Mouse (Mus musculus): Measurements from ENCODE around the gene Rbm6. TPM values are rescaled to one million over a fixed set of nuclear protein-coding genes. Genes with fewer than 3 reads are reported as not detected.

The Rbm6 gene
- polyA plus RNA-seq, 1 experiment, result 19.0 TPM

DNA sequence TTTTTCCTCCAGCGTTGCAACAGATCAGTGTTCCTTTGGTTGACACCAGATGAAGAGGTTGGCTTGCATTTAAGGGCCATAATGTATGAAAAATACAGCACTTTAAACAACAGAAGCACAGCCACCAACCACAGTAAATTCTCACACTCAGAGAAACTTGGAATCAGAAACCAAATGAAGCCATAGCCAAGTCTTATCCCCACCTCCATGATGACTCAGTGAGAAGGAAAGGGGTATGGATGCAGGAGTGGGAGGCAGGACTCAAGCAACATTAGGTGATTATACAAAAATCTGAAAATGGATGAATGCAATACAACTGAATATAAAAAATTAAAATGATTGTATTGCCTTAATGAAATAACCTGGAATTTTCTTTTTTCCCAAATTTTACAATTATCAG, 34.2 kb downstream of the Rbm6 start:
- Histone ChIP-seq H3K4me3 (replicated peaks; ENCODE audit: extremely low read depth, low read depth, low read length) (no peak overlapping the region), H3K4me1 (ENCODE audit: control insufficient read depth, insufficient read depth, low read length) (no peaks in the 10 kb centered on the region)
- DNase-seq, result no peak
- 91% methylated on average over 1 of the region's 1 CpGs for WGBS
- no peak for TF ChIP-seq POLR2A (IDR thresholded peaks at IDR 0.05; ENCODE audit: borderline replicate concordance, extremely low read depth, low read depth, low read length)
- no peak for TF ChIP-seq CTCF (IDR thresholded peaks at IDR 0.05; ENCODE audit: insufficient read depth, low read length)

DNA sequence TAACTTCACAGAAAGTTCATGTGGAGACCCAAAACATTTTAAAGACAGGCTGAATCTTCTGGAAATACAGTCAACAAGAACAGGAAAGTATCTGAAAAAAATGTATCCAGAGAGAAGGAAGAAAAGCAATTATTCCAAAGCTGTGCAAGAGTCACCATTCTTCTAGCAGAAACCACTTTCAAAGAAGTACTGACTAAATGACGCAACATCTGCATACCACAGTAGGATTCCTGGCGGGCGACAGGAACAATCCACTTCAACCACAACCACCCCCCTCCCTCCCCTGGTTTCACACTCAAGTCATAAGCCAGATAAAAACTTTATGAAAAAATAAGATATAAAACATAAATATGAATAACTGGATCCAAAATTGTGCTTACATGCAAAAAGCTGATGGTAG, 39.2 kb downstream of the Rbm6 start:
- peak; percentile 32 for DNase-seq

DNA sequence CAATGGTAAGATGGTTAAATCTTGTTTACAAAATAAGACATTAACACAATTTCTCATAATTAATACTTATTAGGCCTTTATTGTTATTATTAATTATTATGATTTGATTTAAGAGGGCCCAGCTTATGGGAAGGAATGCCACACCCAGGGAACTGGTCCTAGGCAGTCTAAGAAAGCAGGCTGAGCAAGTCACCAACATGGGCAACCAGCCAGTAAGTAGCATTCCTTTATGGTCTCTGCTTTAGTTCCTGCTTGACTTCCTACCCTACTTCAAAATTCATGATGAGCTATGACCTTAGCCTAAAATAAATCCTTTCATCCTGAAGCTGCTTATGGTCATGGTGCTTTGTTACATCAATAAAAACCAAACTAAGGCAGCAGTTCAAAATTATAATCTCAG, 41.3 kb downstream of the Rbm6 start:
- TF ChIP-seq POLR2A (IDR thresholded peaks at IDR 0.05; ENCODE audit: borderline replicate concordance, extremely low read depth, low read depth, low read length) (no peak), CTCF (IDR thresholded peaks at IDR 0.05; ENCODE audit: insufficient read depth, low read length) (no peak)
- Histone ChIP-seq H3K4me1 (ENCODE audit: control insufficient read depth, insufficient read depth, low read length) (peaks cover 2% of the 10 kb centered on the region; the same call in 1 of the 2 replicates), H3K4me3 (replicated peaks; ENCODE audit: extremely low read depth, low read depth, low read length) (no peak overlapping the region)
- no peak for DNase-seq

More for the DNA sequence above, 39.2 kb downstream of the Rbm6 start:
- peaks cover 2% of the 10 kb centered on the region; the same call in 1 of the 2 replicates for H3K4me1 ChIP-seq (ENCODE audit: control insufficient read depth, insufficient read depth, low read length)
- 54% methylated on average over 3 of the region's 3 CpGs for WGBS
- TF ChIP-seq CTCF (IDR thresholded peaks at IDR 0.05; ENCODE audit: insufficient read depth, low read length), result no peak
- no peak for TF ChIP-seq POLR2A (IDR thresholded peaks at IDR 0.05; ENCODE audit: borderline replicate concordance, extremely low read depth, low read depth, low read length)
- H3K4me3 ChIP-seq (replicated peaks; ENCODE audit: extremely low read depth, low read depth, low read length), result no peak overlapping the region

DNA sequence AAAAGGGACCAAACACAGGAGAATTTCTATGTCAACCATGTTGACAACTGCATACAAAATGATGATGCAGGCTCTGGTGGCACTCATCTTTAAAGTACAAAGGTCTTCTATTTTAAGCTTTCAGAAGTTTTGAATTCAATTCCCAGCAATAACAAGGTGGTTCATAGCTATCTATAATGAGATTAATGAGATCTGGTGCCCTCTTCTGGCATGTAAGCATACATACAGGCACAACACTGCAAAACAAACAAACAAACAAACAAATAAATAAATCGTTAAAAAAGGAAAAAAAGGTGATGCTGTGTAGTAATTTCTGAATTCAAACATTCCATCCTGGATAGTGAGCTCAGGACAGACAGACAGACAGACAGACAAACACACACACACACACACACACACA, 60.9 kb downstream of the Rbm6 start:
- TF ChIP-seq POLR2A (IDR thresholded peaks at IDR 0.05; ENCODE audit: borderline replicate concordance, extremely low read depth, low read depth, low read length), result no peak
- TF ChIP-seq CTCF (IDR thresholded peaks at IDR 0.05; ENCODE audit: insufficient read depth, low read length), result no peak
- no peak for DNase-seq
- 86% methylated on average over 1 of the region's 1 CpGs for WGBS

GRCm38 (mm10) chr9:107810985-107811384, 62.1 kb downstream of the Rbm6 start:
- WGBS, result 92% methylated on average over 2 of the region's 2 CpGs
- no peak for DNase-seq
- H3K4me3 ChIP-seq (replicated peaks; ENCODE audit: extremely low read depth, low read depth, low read length), result no peak overlapping the region
- H3K4me1 ChIP-seq (ENCODE audit: control insufficient read depth, insufficient read depth, low read length), result no peaks in the 10 kb centered on the region
- no peak for TF ChIP-seq CTCF (IDR thresholded peaks at IDR 0.05; ENCODE audit: insufficient read depth, low read length)
- TF ChIP-seq POLR2A (IDR thresholded peaks at IDR 0.05; ENCODE audit: borderline replicate concordance, extremely low read depth, low read depth, low read length), result no peak

More for the DNA sequence above, 60.9 kb downstream of the Rbm6 start:
- H3K4me3 ChIP-seq (replicated peaks; ENCODE audit: extremely low read depth, low read depth, low read length), result no peak overlapping the region
- no peaks in the 10 kb centered on the region for H3K4me1 ChIP-seq (ENCODE audit: control insufficient read depth, insufficient read depth, low read length)

GRCm38 (mm10) chr9:107791714-107792113, 81.3 kb downstream of the Rbm6 start:
- Histone ChIP-seq H3K4me3 (replicated peaks; ENCODE audit: extremely low read depth, low read depth, low read length) (no peak overlapping the region), H3K4me1 (ENCODE audit: control insufficient read depth, insufficient read depth, low read length) (no peaks in the 10 kb centered on the region)
- TF ChIP-seq POLR2A (IDR thresholded peaks at IDR 0.05; ENCODE audit: borderline replicate concordance, extremely low read depth, low read depth, low read length) (no peak), CTCF (IDR thresholded peaks at IDR 0.05; ENCODE audit: insufficient read depth, low read length) (no peak)
- DNase-seq, result no peak
- 64% methylated on average over 6 of the region's 6 CpGs for WGBS

DNA sequence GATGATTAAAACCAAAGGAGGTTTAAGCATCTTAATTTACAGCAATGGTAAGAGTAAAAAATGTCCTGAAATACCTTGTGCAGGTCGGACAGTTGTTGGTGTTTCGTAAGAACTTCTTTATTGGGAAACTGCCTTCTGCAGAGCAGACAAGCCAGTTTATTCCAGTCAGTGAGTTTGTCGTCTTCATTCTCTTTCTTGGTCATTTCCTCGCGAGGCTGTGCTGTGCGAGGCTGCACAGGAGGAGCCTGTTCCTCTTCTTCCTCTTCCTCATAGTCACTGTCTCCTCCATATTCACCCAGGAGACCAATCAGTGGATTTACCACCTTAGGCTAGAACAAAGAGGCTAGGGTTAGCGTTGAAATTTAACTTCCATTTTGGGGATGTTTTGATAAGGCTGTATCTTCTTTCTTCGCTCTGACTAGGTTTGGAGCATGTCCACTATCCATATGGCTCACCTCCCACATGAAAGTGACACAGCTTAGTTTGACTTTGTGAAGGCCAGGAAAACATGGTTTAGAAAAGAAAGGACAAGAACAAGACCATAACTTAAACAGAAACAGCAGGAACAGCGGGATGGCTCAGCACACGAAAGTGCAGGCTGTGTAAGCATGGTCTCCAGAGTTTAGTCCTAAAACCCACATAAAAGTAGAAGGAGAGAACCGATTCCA, 90.4 kb downstream of the Rbm6 start:
- DNase-seq, result no peak
- no peak for TF ChIP-seq CTCF (IDR thresholded peaks at IDR 0.05; ENCODE audit: insufficient read depth, low read length)
- Histone ChIP-seq H3K4me1 (ENCODE audit: control insufficient read depth, insufficient read depth, low read length) (no peaks in the 10 kb centered on the region), H3K4me3 (replicated peaks; ENCODE audit: extremely low read depth, low read depth, low read length) (no peak overlapping the region)
- 89% methylated on average over 11 of the region's 11 CpGs for WGBS

DNA sequence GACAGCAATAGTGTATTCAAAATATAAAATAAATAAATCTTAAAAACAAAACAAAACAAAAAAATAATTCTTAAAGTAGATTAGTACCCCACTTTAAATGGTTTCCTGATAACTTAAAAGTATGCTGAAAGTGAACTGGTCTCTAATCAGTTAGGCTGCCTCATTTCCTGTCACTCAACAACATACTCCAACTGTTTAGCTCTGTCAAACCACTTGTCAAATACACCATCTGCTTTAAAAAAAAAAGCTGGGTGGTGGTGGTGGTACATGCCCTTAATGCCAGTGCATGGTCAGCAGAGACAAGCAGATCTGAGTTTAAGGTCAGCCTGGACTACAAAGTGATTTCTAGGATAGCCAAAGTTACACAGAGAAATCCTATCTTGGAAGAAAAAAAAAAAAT, 96.2 kb downstream of the Rbm6 start:
- no peaks in the 10 kb centered on the region for H3K4me1 ChIP-seq (ENCODE audit: control insufficient read depth, insufficient read depth, low read length)
- no peak overlapping the region for H3K4me3 ChIP-seq (replicated peaks; ENCODE audit: extremely low read depth, low read depth, low read length)
- TF ChIP-seq POLR2A (IDR thresholded peaks at IDR 0.05; ENCODE audit: borderline replicate concordance, extremely low read depth, low read depth, low read length), result no peak
- no peak for TF ChIP-seq CTCF (IDR thresholded peaks at IDR 0.05; ENCODE audit: insufficient read depth, low read length)
- DNase-seq, result no peak

GRCm38 (mm10) chr9:107774411-107774810, 98.6 kb downstream of the Rbm6 start:
- Histone ChIP-seq H3K4me1 (ENCODE audit: control insufficient read depth, insufficient read depth, low read length) (peaks cover 5% of the 10 kb centered on the region), H3K4me3 (replicated peaks; ENCODE audit: extremely low read depth, low read depth, low read length) (no peak overlapping the region)
- no peak for DNase-seq
- 95% methylated on average over 3 of the region's 3 CpGs for WGBS
- no peak for TF ChIP-seq POLR2A (IDR thresholded peaks at IDR 0.05; ENCODE audit: borderline replicate concordance, extremely low read depth, low read depth, low read length)
- no peak for TF ChIP-seq CTCF (IDR thresholded peaks at IDR 0.05; ENCODE audit: insufficient read depth, low read length)

- 67% methylated on average over 2 of the region's 2 CpGs for WGBS
- no peak for DNase-seq
- Histone ChIP-seq H3K4me3 (replicated peaks; ENCODE audit: extremely low read depth, low read depth, low read length) (no peak overlapping the region), H3K4me1 (ENCODE audit: control insufficient read depth, insufficient read depth, low read length) (peaks cover 8% of the 10 kb centered on the region)
- TF ChIP-seq CTCF (IDR thresholded peaks at IDR 0.05; ENCODE audit: insufficient read depth, low read length), result no peak
- TF ChIP-seq POLR2A (IDR thresholded peaks at IDR 0.05; ENCODE audit: borderline replicate concordance, extremely low read depth, low read depth, low read length), result no peak
These were observed 101.3 kb downstream of the Rbm6 start for GRCm38 (mm10) chr9:107771782-107772181.

All from lung, adult 2 months (tissue).